Mouse (Mus musculus) megakaryocyte, embryonic 14.5 days (primary cell): ENCODE measurements around the gene 1700067K01Rik.

Experiments used
- FLI1 ChIP-seq: IDR thresholded peaks from 2 replicates; pipeline ENCODE4 v1.6.1; 2012; ENCODE audit warnings: low read length, inconsistent platforms, mixed read lengths
- GATA1 ChIP-seq: IDR thresholded peaks from 3 replicates; pipeline ENCODE4 v1.6.1; 2012; ENCODE audit warnings: mixed read lengths, low read length, inconsistent platforms, borderline replicate concordance

- TF ChIP-seq GATA1 (no peak), FLI1 (no peak)
Measured at GRCm38 (mm10) chr8:84012499-84013165, 11.3 kb downstream of the 1700067K01Rik start.
